Mouse (Mus musculus) lung, adult 2 months (tissue): Measurements from ENCODE around the gene Pakap.

Experiments
- CTCF ChIP-seq: fragments of 200-500 bp; IDR thresholded peaks from 2 replicates; pipeline ENCODE4 v1.5.1; 2011; ENCODE audit warnings: mild to moderate bottlenecking, low read length, control low read depth; ENCODE audit not compliant: insufficient read depth
- POLR2A ChIP-seq: fragments of 200-500 bp; IDR thresholded peaks from 2 replicates; pipeline ENCODE4 v1.6.1; 2011; ENCODE audit warnings: low read depth, mild to moderate bottlenecking, control low read depth, low read length, borderline replicate concordance; ENCODE audit errors: extremely low read depth

DNA sequence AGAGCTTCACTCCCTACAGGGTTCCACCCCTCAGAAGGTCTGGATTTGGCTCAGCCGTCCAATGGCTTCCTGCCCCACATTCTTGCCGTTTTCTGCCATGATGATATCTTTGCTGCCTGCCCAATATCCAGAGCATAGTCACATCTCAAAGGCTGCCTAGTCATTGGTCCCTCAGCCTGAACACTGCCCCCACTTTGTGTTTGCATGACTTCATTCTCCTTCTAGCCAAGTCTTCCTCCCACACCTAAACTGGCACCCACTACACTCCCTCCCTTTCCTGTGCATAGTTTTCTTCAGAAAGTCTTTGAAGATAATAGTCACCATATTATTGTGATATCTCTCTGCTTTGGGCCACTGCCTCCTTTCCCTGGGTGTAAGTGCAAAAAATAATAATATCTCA is 10.9 kb upstream of the Pakap start:
- TF ChIP-seq CTCF (no peak), POLR2A (no peak)
